Mouse (Mus musculus) MEL (cell line): ENCODE measurements around the gene B3gnt6. TPM values are rescaled to one million over a fixed set of nuclear protein-coding genes. Genes with fewer than 3 reads are reported as not detected.

Source experiments
- DNase-seq: peaks from one replicate; pipeline ENCODE4 v3.0.0; 2011; ENCODE audit warnings: low read depth, low spot score
- H3K27ac ChIP-seq: 2 replicates; pipeline ENCODE4 v1.5.1; 2012; ENCODE audit warnings: low read depth, mild to moderate bottlenecking, control low read depth, low read length, moderate library complexity; ENCODE audit not compliant: control insufficient read depth
- H3K27me3 ChIP-seq, 2 experiments: fragments of 150-350 bp in 1 of 2; sonication (generic) in 1 of 2; 2 replicates each; pipeline ENCODE4 v1.6.1; 2012; ENCODE audit warnings: low read length in 2 of 2, mild to moderate bottlenecking in 2 of 2, improper control_type of control experiment in 1 of 2, moderate library complexity in 1 of 2; ENCODE audit not compliant: insufficient read depth in 2 of 2, control insufficient read depth in 1 of 2
- H3K36me3 ChIP-seq, 2 experiments: 2 replicates each; pipeline ENCODE4 v1.6.1; 2012 to 2014; ENCODE audit warnings: low read length in 2 of 2, improper control_type of control experiment in 1 of 2, inconsistent platforms in 1 of 2, mild to moderate bottlenecking in 1 of 2; ENCODE audit not compliant: insufficient read depth in 2 of 2, control insufficient read depth in 1 of 2
- H3K4me1 ChIP-seq, 2 experiments: fragments of 150-350 bp in 1 of 2; sonication (generic) in 1 of 2; 2 replicates each; pipeline ENCODE4 v1.6.1; 2012; ENCODE audit warnings: low read length in 2 of 2, improper control_type of control experiment in 1 of 2, mild to moderate bottlenecking in 1 of 2; ENCODE audit not compliant: insufficient read depth in 2 of 2, control insufficient read depth in 1 of 2
- H3K4me3 ChIP-seq, 2 experiments: fragments of 150-350 bp in 1 of 2; sonication (generic) in 1 of 2; 2 replicates each; pipeline ENCODE4 v1.5.1; 2012; ENCODE audit warnings: low read depth in 2 of 2, low read length in 2 of 2, mild to moderate bottlenecking in 2 of 2, moderate library complexity in 2 of 2, control low read depth in 1 of 2, improper control_type of control experiment in 1 of 2; ENCODE audit not compliant: control insufficient read depth in 1 of 2, insufficient read depth in 1 of 2
- H3K79me2 ChIP-seq: 2 replicates; pipeline ENCODE4 v1.6.1; 2012; ENCODE audit warnings: mild to moderate bottlenecking, low read length, moderate library complexity; ENCODE audit not compliant: control insufficient read depth, poor library complexity, insufficient read depth
- H3K9ac ChIP-seq: 2 replicates; pipeline ENCODE4 v1.6.1; 2012; ENCODE audit warnings: low read depth, mild to moderate bottlenecking, control low read depth, low read length, moderate library complexity; ENCODE audit not compliant: control insufficient read depth, poor library complexity, severe bottlenecking
- H3K9me3 ChIP-seq: fragments of 150-350 bp; sonication (generic); replicated peaks from 2 replicates; pipeline ENCODE4 v1.6.1; 2012; ENCODE audit warnings: mild to moderate bottlenecking, low read length, improper control_type of control experiment, moderate library complexity; ENCODE audit not compliant: insufficient read depth
- BHLHE40 ChIP-seq: IDR thresholded peaks from 2 replicates; pipeline ENCODE4 v1.6.1; 2012; ENCODE audit warnings: low read depth, mild to moderate bottlenecking, inconsistent platforms, low read length, improper control_type of control experiment, borderline replicate concordance
- CTCF ChIP-seq, 3 experiments: IDR thresholded peaks in 2 of 3; conservative IDR thresholded peaks in 1 of 3; 2 replicates each; pipeline ENCODE4 v1.5.1; 2011 to 2012; ENCODE audit warnings: low read length in 3 of 3, low read depth in 2 of 3, mild to moderate bottlenecking in 2 of 3, improper control_type of control experiment in 1 of 3, inconsistent platforms in 1 of 3, mixed read lengths in 1 of 3, moderate library complexity in 1 of 3; ENCODE audit not compliant: control insufficient read depth in 1 of 3, insufficient read depth in 1 of 3, poor library complexity in 1 of 3, severe bottlenecking in 1 of 3
- ELF1 ChIP-seq: IDR thresholded peaks from 2 replicates; pipeline ENCODE4 v1.6.1; 2014; ENCODE audit warnings: low read depth, mild to moderate bottlenecking, inconsistent platforms, low read length, improper control_type of control experiment, moderate library complexity
- EP300 ChIP-seq, 2 experiments: IDR thresholded peaks; 2 replicates each; pipeline ENCODE4 v1.6.1; 2011; ENCODE audit warnings: improper control_type of control experiment in 2 of 2, low read length in 2 of 2, low read depth in 1 of 2, mild to moderate bottlenecking in 1 of 2
- ETS1 ChIP-seq: IDR thresholded peaks from 2 replicates; pipeline ENCODE4 v1.6.1; 2012; ENCODE audit warnings: low read depth, mild to moderate bottlenecking, inconsistent platforms, low read length, improper control_type of control experiment, moderate library complexity
- GABPA ChIP-seq: IDR thresholded peaks from 2 replicates; pipeline ENCODE4 v1.6.1; 2012; ENCODE audit warnings: low read depth, mild to moderate bottlenecking, inconsistent platforms, low read length, improper control_type of control experiment, moderate library complexity
- GATA1 ChIP-seq: IDR thresholded peaks from 2 replicates; pipeline ENCODE4 v1.6.1; 2011; ENCODE audit warnings: low read depth, low read length, improper control_type of control experiment
- HCFC1 ChIP-seq: IDR thresholded peaks from 2 replicates; pipeline ENCODE4 v1.6.1; 2012; ENCODE audit warnings: low read depth, mild to moderate bottlenecking, inconsistent platforms, low read length, improper control_type of control experiment, moderate library complexity
- MAZ ChIP-seq: IDR thresholded peaks from 2 replicates; pipeline ENCODE4 v1.6.1; 2012; ENCODE audit warnings: low read depth, mild to moderate bottlenecking, inconsistent platforms, low read length, improper control_type of control experiment
- MXI1 ChIP-seq: IDR thresholded peaks from 2 replicates; pipeline ENCODE4 v1.6.1; 2011; ENCODE audit warnings: mild to moderate bottlenecking, low read depth, low read length, improper control_type of control experiment
- POLR2A ChIP-seq, 2 experiments: IDR thresholded peaks; 2 replicates each; pipeline ENCODE4 v1.6.1; 2011 to 2012; ENCODE audit warnings: low read length in 2 of 2, mild to moderate bottlenecking in 2 of 2, control low read depth in 1 of 2, improper control_type of control experiment in 1 of 2, low read depth in 1 of 2, moderate library complexity in 1 of 2; ENCODE audit not compliant: control insufficient read depth in 1 of 2, insufficient read depth in 1 of 2, poor library complexity in 1 of 2
- RAD21 ChIP-seq: IDR thresholded peaks from 2 replicates; pipeline ENCODE4 v1.6.1; 2011; ENCODE audit warnings: mild to moderate bottlenecking, low read depth, low read length, improper control_type of control experiment
- SIN3A ChIP-seq: IDR thresholded peaks from 2 replicates; pipeline ENCODE4 v1.6.1; 2012; ENCODE audit warnings: low read length, improper control_type of control experiment, inconsistent platforms
- SMC3 ChIP-seq: IDR thresholded peaks from 2 replicates; pipeline ENCODE4 v1.6.1; 2011; ENCODE audit warnings: low read depth, low read length, improper control_type of control experiment
- TAL1 ChIP-seq: IDR thresholded peaks from 2 replicates; pipeline ENCODE4 v1.6.1; 2012; ENCODE audit warnings: mild to moderate bottlenecking, inconsistent platforms, low read length, moderate library complexity, mixed read lengths
- TBP ChIP-seq: IDR thresholded peaks from 2 replicates; pipeline ENCODE4 v1.8.0; 2011; ENCODE audit warnings: low read depth, low read length, improper control_type of control experiment
- TCF12 ChIP-seq: IDR thresholded peaks from 2 replicates; pipeline ENCODE4 v1.6.1; 2014; ENCODE audit warnings: low read depth, mild to moderate bottlenecking, inconsistent platforms, low read length, improper control_type of control experiment, moderate library complexity
- USF1 ChIP-seq: IDR thresholded peaks from 2 replicates; pipeline ENCODE4 v1.6.1; 2014; ENCODE audit warnings: low read depth, mild to moderate bottlenecking, inconsistent platforms, low read length, improper control_type of control experiment, moderate library complexity
- ZC3H11A ChIP-seq: IDR thresholded peaks from 2 replicates; pipeline ENCODE4 v1.6.1; 2012; ENCODE audit warnings: low read depth, mild to moderate bottlenecking, inconsistent platforms, low read length, improper control_type of control experiment
- polyA plus RNA-seq, 2 experiments: library from polyadenylated mRNA; stranded (reverse) in 1 of 2; unstranded in 1 of 2; fragments of >175 nt in 1 of 2; fragments of >200 nt in 1 of 2; gene quantifications; 2 replicates each; pipeline versions ENCODE4 v1.2.1 to v1.2.4; 2012; ENCODE audit warnings: low replicate concordance in 2 of 2, low read depth in 1 of 2; ENCODE audit not compliant: insufficient read length in 2 of 2, insufficient read depth in 1 of 2, missing spikeins in 1 of 2
- total RNA-seq: library from RNA; depleted of rRNA; stranded (reverse); fragments of 300-350 nt; gene quantifications from 2 replicates; pipeline ENCODE4 v1.2.3, GENCODE M21; 2012

B3gnt6 gene
- total and polyA plus RNA-seq, 3 experiments = 0.08 to 0.12 TPM; not detected in 1

GRCm38 (mm10) chr7:98157636-98158332 is 41.5 kb downstream of the B3gnt6 start:
- Histone ChIP-seq H3K9me3 (no peaks in the 10 kb centered on the region), H3K27me3 (no peaks in the 10 kb centered on the region), H3K27ac (no peak overlapping the region), H3K9ac (no peak overlapping the region), H3K79me2 (no peaks in the 10 kb centered on the region), H3K36me3 (peaks cover 0 to 7% of the 10 kb centered on the region in 2 experiments; a peak in 2 of 4 replicates), H3K4me3 (no peak overlapping the region), H3K4me1 (peaks cover 0 to 21% of the 10 kb centered on the region in 2 experiments; a peak in 3 of 4 replicates)
- TF ChIP-seq HCFC1 (no peak), POLR2A (IDR thresholded peaks at IDR 0.05; ENCODE audit: control insufficient read depth in 1 of 2, insufficient read depth in 1 of 2, low read depth in 1 of 2, low read length in 2 of 2, poor library complexity in 1 of 2) (no peak), ETS1 (no peak), EP300 (IDR thresholded peaks at IDR 0.05; ENCODE audit: low read depth in 1 of 2, low read length in 2 of 2) (no peak), GABPA (no peak), MXI1 (no peak)
- peak; percentile 25 for DNase-seq

- no peaks in the 10 kb centered on the region for H3K79me2 ChIP-seq
- H3K4me1 ChIP-seq = peaks cover 0 to 21% of the 10 kb centered on the region in 2 experiments; a peak in 3 of 4 replicates
- no peak overlapping the region for H3K9ac ChIP-seq
- H3K9me3 ChIP-seq = no peaks in the 10 kb centered on the region
- H3K27me3 ChIP-seq = no peaks in the 10 kb centered on the region
- peaks cover 0 to 7% of the 10 kb centered on the region in 2 experiments; a peak in 2 of 4 replicates for H3K36me3 ChIP-seq
- TF ChIP-seq ETS1 (peak; percentile 37; the same call in 1 of the 2 replicates), TBP (no peak)
- no peak overlapping the region for H3K4me3 ChIP-seq
- no peak overlapping the region for H3K27ac ChIP-seq
- no peak for DNase-seq
Measured at GRCm38 (mm10) chr7:98156280-98156665, 43.0 kb downstream of the B3gnt6 start.

- Histone ChIP-seq H3K4me1 (peaks cover 0 to 21% of the 10 kb centered on the region in 2 experiments; a peak in 3 of 4 replicates), H3K4me3 (no peak overlapping the region), H3K9me3 (no peaks in the 10 kb centered on the region), H3K27ac (peak overlapping the region; percentile 60), H3K36me3 (peaks cover 0 to 7% of the 10 kb centered on the region in 2 experiments; a peak in 2 of 4 replicates), H3K9ac (no peak overlapping the region), H3K79me2 (no peaks in the 10 kb centered on the region), H3K27me3 (no peaks in the 10 kb centered on the region)
- TF ChIP-seq CTCF (IDR thresholded peaks at IDR 0.05 in 2 of 3, conservative IDR thresholded peaks at IDR 0.05 in 1 of 3; ENCODE audit: control insufficient read depth in 1 of 3, insufficient read depth in 1 of 3, low read depth in 2 of 3, low read length in 3 of 3, poor library complexity in 1 of 3, severe bottlenecking in 1 of 3) (peak; percentile 62 to 75 (median 69)), GATA1 (peak; percentile 60), BHLHE40 (no peak), TCF12 (peak; percentile 58), EP300 (IDR thresholded peaks at IDR 0.05; ENCODE audit: low read depth in 1 of 2, low read length in 2 of 2) (peak; percentile 60 to 64), SMC3 (peak; percentile 73), USF1 (no peak), SIN3A (0 out of 2 replicates have a peak, but pooled peaks have one; percentile 8), ZC3H11A (peak; percentile 43), RAD21 (peak; percentile 68), ELF1 (no peak), MAZ (peak; percentile 72; the same call in 1 of the 2 replicates), TAL1 (peak; percentile 49)
- DNase-seq = peak; percentile 82
Measured at GRCm38 (mm10) chr7:98155546-98156279, 43.6 kb downstream of the B3gnt6 start.
